14 mouse cellular contexts compared by ENCODE assay signal in the genomic region with DNA sequence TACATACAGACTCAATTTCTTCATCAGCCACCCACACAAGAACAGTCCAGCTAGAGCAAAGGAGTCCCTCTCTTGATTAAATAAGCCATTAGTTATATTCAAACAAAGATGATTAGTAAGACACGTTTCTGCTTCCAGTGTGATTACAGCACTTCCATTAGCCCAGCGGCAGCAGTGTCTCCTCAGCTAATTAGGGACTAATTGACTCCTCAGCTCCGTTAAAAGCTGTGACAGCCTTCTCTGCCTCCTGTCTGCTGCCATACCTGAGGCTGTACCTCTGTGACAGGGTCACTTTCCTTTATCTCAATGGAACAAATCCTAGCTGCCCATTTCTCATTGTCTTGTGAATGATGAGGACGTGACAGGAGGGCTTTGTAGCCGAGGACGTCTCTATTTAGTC.
"Had no signal": no experiment of that assay in that cellular context is flagged by ENCODE, and none has a peak within 500 bp of the region (broad histone marks: within the 10 kb centered on the region; RNA-seq: fewer than 3 reads in every experiment).

No protein-coding gene starts in this region.

- H3K27ac ChIP-seq: layer of hippocampus, adult 2 months; limb, embryonic 12.5 days; liver, embryonic 13.5 days; lung, embryonic 15.5 days; macrophage; stomach, postnatal 0 days had no signal

- H3K4me3 ChIP-seq: layer of hippocampus, adult 2 months; limb, embryonic 12.5 days; liver, embryonic 13.5 days; lung, embryonic 15.5 days; megakaryocyte, embryonic 14.5 days had no signal

- H3K9me3 ChIP-seq: limb, embryonic 12.5 days; liver, embryonic 13.5 days; lung, embryonic 15.5 days; megakaryocyte, embryonic 14.5 days had no signal

- ATAC-seq: liver, postnatal 0 days had no signal

- H3K4me2 ChIP-seq: limb, embryonic 12.5 days; liver, embryonic 13.5 days; lung, embryonic 15.5 days had no signal

- H3K27me3 ChIP-seq: limb, embryonic 12.5 days; liver, embryonic 13.5 days; lung, embryonic 15.5 days; megakaryocyte, embryonic 14.5 days had no signal

- H3K9ac ChIP-seq: limb, embryonic 12.5 days; liver, embryonic 13.5 days; liver, postnatal 0 days; lung, embryonic 15.5 days had no signal

- DNase-seq: kidney, adult 18-20 months; kidney, postnatal 10 days; kidney, postnatal 4 days; liver; liver, embryonic 13.5 days; liver, postnatal 0 days; lung, postnatal 14 days; thymus, postnatal 14 days had no signal

- H3K4me1 ChIP-seq: liver, embryonic 13.5 days; megakaryocyte, embryonic 14.5 days had no signal

- H3K36me3 ChIP-seq: limb, embryonic 12.5 days; liver, embryonic 13.5 days; lung, embryonic 15.5 days had no signal
